Mouse (Mus musculus) layer of hippocampus, postnatal 36 days (tissue): ENCODE measurements around the gene Angptl6. TPM values are rescaled to one million over a fixed set of nuclear protein-coding genes. Genes with fewer than 3 reads are reported as not detected.
"Not testable (repeated sequence)": the region's sequence is repeated elsewhere in the genome, so short reads cannot be mapped to it uniquely, and the experiment has no call there.

Experiments used
- DNase-seq, 2 experiments: peaks; one replicate each; pipeline ENCODE4 v3.0.0; 2022
- microRNA-seq, 2 experiments: library from miRNA; unstranded; fragments of <30 nt; microRNA quantifications; one replicate each; pipeline ENCODE4 v1.2.0; 2021
- total RNA-seq, 2 experiments: library from RNA; stranded (reverse); gene quantifications; 2 replicates each; pipeline ENCODE4 v1.2.3; 2021

Gene Angptl6
- total RNA-seq, 2 experiments from 2014 or later: 9.8 to 9.9 TPM

DNA sequence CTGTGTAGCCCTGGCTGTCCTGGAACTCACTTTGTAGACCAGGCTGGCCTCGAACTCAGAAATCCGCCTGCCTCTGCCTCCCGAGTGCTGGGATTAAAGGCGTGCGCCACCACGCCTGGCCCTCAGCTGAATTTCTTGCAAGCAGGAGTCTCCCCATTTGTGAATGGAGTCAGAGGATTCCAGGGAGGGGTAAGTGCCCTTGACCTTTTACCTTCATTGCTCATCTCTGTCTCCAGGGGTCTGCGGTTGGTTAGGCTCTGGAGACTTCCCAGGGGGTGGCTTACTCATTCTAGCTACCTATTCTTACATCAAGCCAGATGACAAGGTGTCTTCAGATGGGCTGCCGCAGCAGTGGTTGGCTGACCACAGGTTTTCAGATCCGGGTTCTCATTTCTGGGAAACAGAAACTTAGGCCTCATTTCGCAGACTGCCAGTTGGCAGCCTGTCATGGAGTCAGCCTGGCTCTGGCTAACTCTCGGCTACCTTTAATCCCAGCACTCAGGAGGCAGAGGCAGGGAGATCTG lies 44.0 kb downstream of the Angptl6 start:
- DNase-seq: not testable (repeated sequence)

DNA sequence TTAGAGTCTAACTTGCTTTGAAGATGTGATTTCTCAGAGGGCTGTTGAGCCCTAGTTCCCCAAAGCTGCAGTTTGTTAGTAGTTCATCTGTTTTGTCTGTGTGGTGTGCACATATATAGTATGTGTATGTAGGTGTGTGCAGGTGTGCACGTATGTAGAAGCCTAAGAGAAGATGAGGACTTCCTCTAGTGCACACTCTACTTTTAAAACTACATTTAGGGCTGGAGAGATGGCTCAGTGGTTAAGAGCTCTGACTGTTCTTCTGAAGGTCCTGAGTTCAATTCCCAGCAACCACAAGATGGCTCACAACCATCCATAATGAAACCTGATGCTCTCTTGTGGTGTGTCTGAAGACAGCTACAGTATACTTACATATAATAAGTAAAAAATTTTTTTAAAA lies 44.6 kb downstream of the Angptl6 start:
- DNase-seq: no peak

DNA sequence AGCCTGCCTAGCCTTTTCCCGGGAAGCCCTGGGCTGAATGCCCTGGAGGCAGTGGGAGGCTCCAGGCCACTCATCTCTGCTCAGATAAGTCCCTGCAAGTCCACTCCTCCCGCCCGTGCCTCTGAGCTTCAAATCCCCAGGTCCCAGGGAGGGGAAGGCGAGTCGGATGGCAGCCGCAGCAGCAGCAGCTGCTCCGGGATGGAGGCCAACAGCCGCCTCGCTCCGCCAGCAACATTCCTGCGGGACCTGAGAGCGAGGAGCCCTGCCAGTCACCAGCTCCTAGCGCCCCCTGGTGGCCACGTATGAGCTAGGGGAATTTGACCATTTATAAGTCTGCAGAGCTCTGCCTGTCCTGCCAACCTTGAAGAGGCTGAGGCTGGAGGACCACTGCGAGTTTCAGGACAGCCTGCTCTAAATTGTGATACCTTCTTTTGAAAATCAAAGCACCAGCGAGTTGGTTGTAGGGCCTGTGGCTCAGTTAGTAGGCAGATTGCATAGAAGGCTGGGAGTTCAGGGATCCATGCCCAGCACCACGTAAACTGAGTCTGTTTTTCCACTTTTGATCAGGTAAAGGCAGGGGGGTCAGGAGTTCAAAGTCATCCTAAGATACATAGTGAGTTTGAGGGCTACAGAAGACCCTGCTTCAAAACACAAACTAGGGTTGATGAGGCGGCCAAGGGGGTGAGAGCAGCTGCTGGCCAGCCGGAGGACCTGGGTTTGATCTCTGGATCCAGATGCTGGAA lies 48.5 kb downstream of the Angptl6 start:
- DNase-seq: peak; percentile 91

DNA sequence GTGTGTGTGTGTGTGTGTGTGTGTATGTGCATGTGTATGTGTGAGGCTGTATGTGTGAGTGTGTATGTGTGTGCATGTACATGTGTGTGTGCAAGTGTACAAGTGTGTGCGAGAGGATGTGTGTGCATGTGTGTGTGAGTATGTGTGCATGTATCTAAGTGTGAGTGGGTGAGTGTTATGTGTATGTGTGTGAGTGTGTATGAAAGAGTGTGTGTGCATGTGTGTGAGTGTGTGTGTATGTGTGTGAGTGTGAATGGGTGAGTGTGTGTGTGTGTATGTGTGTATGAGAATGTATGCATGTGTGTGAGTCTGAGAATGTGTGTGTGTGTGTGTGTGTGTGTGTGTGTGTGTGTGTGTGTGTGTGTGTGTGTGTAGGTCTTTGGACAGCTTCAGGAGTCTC lies 51.4 kb downstream of the Angptl6 start:
- DNase-seq: no peak

DNA sequence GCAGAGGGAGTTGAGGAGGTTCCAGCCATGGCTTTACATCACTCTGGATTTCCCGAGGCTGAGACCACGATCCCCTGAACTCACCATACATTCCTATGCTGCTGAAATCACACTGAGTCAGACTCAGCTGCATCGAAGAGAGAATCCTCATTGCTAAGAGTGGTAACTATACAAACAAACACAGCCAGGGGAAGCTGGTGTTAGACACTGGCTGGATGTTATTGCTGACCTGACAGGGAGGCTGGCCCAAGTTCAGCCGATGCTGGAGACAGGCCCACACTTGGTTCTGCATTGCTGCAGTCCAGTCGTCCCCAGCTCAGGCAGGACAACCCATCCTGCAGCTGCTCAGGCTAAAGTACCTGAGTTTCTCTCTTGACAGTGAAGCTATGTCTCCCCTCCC lies 53.7 kb downstream of the Angptl6 start:
- DNase-seq: no peak

Small RNA genes within 50 kb of the gene (microRNA-seq; reads per million reads assigned to microRNA genes)
- 0.21 to 0.30 reads per million in 2 experiments for gene Mir7081

Other genes with a start within 250 kb of the Angptl6 start
- gene Ubl5, start 236.8 kb downstream of the Angptl6 start, total RNA-seq: 100 to 1,000 TPM; 295 to 327 TPM
- gene Fbxl12, start 235.0 kb downstream of the Angptl6 start, total RNA-seq: 10 to 100 TPM; 19.6 to 22.6 TPM
- gene Pin1, start 227.6 kb downstream of the Angptl6 start, total RNA-seq: 10 to 100 TPM; 35.1 to 35.4 TPM
- gene Olfm2, start 133.4 kb downstream of the Angptl6 start, total RNA-seq: 10 to 100 TPM; 36.1 to 39.1 TPM
- gene Col5a3, start 64.7 kb downstream of the Angptl6 start, total RNA-seq: 1 to 10 TPM; 1.3 to 2.0 TPM
- not detected for gene Rdh8, start 61.2 kb downstream of the Angptl6 start, total RNA-seq
- gene A230050P20Rik, start 11.1 kb downstream of the Angptl6 start, total RNA-seq: 10 to 100 TPM; 68.4 to 69.6 TPM
- gene Ppan, start 8.4 kb upstream of the Angptl6 start, total RNA-seq: 10 to 100 TPM; 19.8 to 24.9 TPM
- gene Eif3g, start 18.9 kb upstream of the Angptl6 start, total RNA-seq: 100 to 1,000 TPM; 120 to 127 TPM
- 10 to 100 TPM; 34.0 to 35.1 TPM for gene Dnmt1, start 80.2 kb upstream of the Angptl6 start, total RNA-seq
- gene S1pr2, start 97.1 kb upstream of the Angptl6 start, total RNA-seq: 1 to 10 TPM; 1.2 to 2.8 TPM
- gene Mrpl4, start 123.0 kb upstream of the Angptl6 start, total RNA-seq: 10 to 100 TPM; 61.1 to 65.8 TPM
- gene Icam1, start 136.3 kb upstream of the Angptl6 start, total RNA-seq: 1 to 10 TPM; 1.9 to 3.6 TPM
- gene Icam4, start 149.6 kb upstream of the Angptl6 start, total RNA-seq: 1 to 10 TPM in 1 of 2 experiments, under 1 TPM in 1; 0.63 to 1.2 TPM
- gene Icam5, start 152.3 kb upstream of the Angptl6 start, total RNA-seq: 100 to 1,000 TPM; 360 to 373 TPM
- gene Zglp1, start 187.4 kb upstream of the Angptl6 start, total RNA-seq: not detected
- gene Gm49373, start 193.4 kb upstream of the Angptl6 start, total RNA-seq: 1 to 10 TPM; 2.5 to 2.9 TPM
- 10 to 100 TPM; 56.0 to 64.5 TPM for gene Fdx1l, start 193.9 kb upstream of the Angptl6 start, total RNA-seq
- 1 to 10 TPM; 4.8 to 5.0 TPM for gene Gm38431, start 212.3 kb upstream of the Angptl6 start, total RNA-seq
- gene Raver1, start 212.3 kb upstream of the Angptl6 start, total RNA-seq: 10 to 100 TPM; 29.9 to 31.5 TPM